Mouse (Mus musculus): ENCODE data around the gene Scfd2.

Scfd2 gene

DNA sequence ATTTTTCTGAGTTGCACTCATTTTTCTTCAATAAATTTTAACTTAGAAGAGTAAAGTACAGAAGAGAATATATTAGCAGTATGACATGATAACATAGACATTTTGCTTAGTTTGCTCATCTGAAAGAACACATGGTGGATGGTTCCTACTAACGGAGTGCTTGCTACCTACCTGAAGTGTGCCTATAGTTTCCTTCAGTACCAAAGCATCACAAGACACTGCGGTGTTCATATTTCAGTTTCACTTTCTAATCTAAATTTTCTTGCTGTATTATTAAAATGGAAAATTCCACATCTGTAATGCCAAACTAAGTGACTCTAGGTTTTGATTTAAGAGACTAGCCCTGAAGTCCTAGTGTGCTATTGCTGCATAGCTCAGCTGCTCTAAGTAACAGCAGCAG lies 74.8 kb downstream of the Scfd2 start:
- no peak for DNase-seq (ENCODE audit: low spot score in 2 of 2)

DNA sequence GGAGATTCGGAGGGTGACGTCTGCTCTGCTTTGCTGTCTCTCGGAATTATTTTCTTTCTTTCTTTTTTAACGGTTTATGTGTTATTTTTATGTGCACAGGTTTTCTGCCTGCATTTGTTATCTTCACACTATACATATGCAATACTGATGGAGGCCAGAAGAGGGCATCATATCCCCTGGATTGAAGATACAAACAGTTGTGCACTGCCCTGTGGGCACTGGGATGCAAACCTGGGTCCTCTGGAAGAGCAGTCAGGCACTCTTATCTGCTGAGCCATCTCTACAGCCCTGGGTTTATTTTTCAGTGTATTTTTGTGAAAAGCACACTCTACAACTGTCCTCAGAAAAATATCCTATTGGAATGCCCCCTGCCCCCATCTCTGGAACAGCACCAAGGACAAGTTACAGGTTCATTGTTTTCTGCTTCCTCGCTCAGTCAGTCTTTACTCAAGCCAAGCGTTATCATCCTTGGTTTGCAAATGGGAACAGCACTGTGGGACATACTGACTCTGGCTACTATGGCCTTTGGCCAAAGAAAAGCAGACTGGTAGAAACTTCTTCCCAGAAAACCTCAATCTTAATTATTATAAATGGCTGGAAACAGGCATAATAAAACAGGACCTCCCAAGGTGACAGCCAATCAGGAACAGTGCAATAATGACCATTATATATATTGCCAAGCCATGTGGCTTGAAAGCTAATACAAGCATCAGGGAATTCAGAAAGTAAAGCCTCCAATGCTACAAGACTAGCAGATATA lies 75.9 kb downstream of the Scfd2 start:
- DNase-seq (ENCODE audit: low spot score in 2 of 2), result no peak

DNA sequence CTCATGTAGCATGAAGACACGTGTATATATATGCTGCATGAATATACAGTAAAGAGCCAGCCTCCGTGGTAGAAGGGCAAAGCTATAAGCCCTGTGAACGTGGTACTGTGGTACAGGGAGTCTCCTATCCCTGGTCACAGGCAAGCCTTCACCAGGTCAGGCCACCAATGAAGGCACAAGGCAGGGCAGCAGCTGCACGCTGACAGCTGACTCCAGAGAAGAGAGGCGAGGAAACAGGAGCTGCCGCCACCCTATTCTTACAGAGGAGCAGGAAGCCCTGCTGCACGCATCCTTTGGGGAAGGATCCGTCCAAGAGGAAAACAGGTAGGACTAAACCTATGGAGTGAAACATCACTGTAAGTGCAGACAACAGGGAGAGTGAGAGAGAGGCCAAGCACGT lies 76.5 kb downstream of the Scfd2 start:
- no peak for DNase-seq (ENCODE audit: low spot score in 2 of 2)

DNA sequence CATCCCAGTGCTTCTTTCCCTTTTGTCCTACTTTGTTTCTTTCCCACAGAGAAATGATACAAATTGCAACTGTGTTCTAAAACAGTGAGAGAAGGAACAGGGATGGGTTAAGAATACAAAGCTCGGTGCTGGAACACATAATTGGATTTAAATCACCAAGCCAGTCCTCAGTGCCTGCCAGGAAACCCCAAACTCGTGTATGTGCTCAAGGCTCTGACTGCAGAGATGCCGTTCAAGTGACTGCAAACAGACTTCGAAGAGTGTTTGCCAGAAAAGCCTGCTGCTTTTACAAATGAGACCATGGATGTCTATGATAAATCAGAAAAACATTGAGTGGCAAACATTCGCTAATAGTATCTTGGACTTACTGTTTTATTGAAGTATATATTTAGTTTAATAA lies 80.6 kb downstream of the Scfd2 start:
- DNase-seq (ENCODE audit: low spot score in 2 of 2), result no peak

DNA sequence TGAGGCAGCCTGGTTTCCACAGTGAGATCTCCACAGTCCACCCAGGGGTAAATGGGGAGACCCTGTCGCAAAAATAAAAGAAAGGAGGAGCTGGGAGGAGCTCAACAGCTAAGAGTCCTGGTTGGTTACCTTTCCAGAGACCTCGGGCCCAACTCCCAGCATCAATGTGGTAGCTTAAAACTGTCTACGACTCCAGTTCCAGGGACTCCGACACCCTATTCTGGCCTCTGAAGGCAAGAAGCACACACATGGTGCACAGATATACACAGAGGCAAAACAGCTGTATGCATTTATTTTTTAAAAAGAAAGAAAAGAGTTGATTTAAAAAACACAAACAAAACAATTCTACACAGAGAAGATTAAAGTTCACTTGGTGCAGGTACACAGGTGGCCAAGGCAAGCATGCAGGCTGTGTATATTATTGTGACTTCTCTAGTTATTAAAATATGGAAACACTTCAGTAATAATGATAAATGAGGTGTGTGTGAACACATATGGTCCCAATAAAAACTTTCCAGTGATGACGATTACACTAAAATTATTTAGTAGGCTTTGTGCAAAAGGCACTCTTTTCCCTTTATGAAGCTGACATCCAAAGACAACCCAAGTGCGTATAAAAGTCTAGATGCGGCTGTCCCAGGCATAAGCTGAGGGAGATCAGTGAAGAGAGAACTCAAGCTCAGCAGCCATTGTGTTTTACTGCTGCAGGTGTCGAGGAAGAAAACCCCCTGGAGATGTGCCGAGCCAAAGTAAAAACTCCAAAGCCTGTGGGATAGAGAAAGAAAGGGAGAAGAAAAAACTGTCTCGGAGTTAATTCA lies 83.8 kb downstream of the Scfd2 start:
- no peak for DNase-seq (ENCODE audit: low spot score in 2 of 2)

DNA sequence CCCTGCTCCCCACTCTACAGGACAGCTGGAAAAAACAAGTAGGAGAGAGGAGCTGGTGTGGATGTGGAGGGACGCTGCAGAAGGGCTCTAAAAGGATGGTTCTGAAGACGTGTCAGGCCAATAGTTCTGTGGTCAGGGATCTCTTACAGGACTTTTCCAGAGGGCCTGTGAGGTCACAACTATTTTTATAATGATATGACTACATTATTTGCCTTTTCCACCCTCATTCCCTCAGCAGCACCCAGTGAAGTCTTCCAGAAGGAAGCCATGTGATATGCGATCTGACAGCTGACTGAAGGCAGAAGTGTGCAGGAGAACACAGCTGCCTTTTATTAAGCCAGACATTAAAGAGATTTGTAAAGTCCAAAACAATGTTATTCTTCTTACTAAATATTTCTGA lies 85.7 kb downstream of the Scfd2 start:
- DNase-seq (ENCODE audit: low spot score in 2 of 2), result no peak

DNA sequence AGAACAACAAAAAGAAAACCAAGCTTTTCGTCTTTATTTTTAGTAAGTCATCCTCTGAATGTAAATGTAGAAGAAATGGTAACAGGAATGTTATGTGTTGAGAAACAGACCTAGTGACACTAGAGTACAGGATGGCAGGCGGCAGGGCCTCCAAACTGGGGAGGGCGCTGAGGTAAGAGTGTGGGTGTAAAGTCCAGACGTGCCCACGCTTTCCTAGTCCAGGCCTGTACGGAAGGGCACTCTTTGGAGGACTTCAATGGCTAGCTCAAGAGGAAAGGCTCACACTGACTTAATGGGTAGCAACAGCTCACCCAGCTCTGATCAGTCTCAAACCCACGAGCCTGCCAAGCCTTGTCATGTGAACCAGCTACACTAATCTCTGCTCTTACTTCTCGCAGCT lies 93.2 kb downstream of the Scfd2 start:
- no peak for DNase-seq (ENCODE audit: low spot score in 2 of 2)

DNA sequence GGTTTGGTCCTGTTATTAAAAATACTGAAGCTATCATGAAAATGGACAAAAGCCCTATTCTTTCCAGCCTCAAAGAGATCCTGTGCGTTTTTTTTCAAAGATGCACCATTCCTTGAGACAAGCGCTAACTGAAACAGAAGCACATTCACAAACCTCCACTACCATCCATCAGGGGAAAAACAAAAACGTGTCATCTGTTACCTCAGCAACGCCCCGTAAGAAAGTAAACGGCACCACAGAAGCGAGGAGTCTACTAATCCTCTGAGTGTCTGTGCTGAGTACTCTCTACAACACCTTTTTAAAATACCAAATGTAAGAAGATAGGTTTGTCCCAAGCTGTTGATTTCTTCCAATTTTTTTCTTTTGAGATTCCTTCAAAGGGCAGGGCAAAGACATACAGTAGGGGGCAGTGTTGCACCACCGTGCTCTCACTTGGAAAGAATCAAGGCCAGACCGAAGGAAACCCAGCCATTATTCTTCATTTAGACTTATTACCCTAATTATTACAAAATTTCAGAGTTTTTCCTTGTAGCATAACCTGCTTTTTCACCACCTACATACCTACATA lies 97.9 kb downstream of the Scfd2 start:
- DNase-seq (ENCODE audit: low spot score in 2 of 2), result peak; percentile 20 to 67

DNA sequence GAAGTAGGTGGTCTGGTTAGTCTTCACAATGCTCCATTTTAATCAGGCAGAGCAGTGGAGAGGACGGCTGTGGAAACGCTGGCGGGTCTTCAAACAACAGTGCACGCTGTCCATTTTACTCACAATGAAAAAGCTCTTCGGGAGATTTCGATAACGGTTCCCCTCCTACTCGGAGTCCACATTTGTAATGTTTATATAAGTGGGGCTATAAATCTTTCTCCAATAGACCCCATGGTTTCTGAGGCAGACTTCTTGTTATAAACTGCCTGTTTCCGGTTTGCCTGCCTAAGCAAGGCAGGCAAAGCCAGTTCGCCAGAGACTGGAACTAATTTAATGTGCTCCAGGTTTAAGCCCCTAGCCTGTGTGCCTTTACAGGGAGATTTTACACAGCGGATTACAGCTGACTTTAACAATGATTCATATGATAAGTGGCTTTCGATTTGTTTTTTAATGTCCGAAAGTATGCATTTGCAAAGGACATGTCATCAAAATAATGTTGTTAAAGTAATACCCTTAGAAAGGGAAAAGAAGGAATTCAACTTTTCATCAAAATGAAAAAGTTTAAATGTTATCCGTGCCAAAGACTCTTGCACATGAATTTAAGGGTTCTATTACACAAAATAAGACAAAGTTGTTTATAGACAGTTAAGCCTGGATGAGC lies 98.5 kb downstream of the Scfd2 start:
- no peak for DNase-seq (ENCODE audit: low spot score in 2 of 2)

DNA sequence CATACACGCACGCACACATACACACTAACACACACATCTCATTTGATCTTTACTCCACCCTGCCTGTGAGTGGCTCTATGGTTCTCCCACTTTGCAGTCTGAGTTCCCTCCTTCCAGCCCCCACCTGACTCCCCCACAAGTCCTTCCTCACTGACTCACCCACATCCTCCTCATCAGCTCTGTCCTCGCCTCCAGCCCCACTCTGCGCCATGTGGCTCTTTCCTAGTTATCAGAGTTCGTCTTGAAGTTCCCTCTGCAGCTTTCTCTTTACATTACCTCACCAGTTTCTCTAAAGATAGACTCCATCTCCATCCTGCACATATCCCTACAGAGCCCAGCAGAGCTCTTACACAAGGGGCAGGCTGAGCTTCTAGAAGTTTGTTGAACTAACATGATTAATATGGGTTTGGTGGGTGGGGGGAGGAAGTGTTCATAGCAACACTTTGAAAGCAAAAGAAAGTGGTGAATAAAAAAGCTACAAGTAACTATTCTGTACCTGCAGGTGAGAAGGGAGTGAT lies 110.9 kb downstream of the Scfd2 start:
- no peak for DNase-seq (ENCODE audit: low spot score in 2 of 2)

DNA sequence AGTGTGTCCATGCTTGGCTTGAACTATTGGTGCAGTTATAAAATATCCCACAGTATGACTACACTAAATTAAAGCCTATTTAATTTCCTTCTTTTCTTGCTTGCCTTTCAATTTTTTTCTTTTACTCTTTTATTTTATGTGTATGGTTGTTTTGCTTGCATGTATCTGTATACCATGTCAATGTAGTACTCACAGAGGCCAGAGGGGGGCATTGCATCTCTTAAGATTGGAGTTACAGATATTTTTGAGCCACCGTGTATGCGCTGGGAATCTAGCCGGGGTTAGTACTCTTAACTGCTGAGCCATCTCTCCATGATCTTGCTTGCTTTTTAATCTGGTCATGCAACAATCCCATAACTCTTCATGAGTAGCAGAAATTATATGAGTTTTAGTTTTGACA lies 119.0 kb downstream of the Scfd2 start:
- DNase-seq (ENCODE audit: low spot score in 2 of 2), result no peak

DNA sequence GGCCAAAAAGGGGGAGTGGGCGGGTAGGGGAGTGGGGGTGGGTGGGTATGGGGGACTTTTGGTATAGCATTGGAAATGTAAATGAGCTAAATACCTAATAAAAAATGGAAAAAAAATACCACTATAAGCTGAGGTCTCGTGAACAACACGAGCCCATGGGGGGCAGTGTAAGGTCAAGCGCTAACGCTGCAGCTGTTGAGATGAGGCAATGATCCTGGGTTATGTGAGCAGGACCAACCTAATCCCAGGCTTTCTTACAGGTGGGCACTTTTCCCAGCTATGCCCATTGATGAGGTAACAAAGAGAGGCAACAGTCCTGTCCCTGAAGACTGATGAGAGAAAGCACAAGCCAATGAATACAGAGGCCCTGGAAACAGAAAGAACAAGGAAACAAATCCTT lies 126.7 kb downstream of the Scfd2 start:
- no peak for DNase-seq (ENCODE audit: low spot score in 2 of 2)

DNA sequence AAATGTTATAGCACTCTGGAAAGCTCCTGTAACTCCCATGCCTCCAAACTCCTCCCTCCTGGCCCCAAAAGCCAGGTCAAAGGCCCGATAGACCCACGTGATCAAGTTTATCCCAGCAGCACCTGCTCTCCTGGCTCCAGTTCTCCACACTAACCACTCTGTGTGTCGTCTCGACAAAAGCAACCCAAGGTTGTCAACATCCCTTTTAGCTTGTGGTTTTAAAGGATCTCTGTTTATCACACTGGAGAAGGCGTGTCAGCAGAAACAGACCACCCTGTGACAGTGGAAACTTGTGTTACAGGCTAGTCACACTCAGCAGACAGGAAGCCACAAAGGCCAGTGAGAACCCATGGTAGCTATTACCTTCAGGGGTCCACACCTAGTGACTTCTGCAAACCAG lies 127.5 kb downstream of the Scfd2 start:
- no peak for DNase-seq (ENCODE audit: low spot score in 2 of 2)

DNA sequence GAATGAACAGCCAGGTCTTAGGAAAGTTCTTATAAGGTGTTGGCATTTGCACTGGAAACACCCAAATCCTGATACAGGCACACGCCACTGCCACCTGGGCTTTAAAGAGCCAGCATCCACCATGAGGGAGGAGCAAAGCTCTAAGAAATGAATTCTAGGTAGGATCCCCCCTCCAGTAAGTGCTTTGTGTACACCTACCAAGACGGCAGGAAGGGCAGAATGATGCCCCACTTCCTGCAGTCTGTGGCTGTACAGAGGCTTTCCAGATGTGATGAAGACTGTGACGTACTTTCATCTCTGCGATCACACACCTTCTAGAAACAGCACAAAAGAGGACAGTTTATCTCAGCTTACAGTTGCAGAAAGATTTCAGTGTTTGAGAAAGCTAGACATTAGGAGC lies 128.9 kb downstream of the Scfd2 start:
- no peak for DNase-seq (ENCODE audit: low spot score in 2 of 2)

DNA sequence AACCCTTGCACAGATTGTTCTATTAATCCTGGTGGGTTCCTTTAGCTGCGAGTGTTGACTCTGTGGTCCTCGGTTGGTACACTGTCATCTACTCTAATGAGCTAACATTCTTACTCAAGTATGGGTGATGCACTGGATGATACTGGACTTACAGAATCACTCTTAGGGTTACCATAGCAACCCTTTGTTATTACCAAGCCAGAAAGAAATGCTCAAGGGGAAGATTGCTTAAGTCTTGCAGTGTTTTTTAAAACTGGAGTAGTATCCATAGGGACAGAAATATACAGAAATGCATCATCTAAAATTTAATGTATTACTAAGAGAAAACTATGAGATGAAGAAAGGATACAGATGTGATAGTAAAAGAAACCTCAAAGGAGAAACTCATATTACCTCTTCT lies 139.8 kb downstream of the Scfd2 start:
- DNase-seq (ENCODE audit: low spot score in 2 of 2), result no peak

DNA sequence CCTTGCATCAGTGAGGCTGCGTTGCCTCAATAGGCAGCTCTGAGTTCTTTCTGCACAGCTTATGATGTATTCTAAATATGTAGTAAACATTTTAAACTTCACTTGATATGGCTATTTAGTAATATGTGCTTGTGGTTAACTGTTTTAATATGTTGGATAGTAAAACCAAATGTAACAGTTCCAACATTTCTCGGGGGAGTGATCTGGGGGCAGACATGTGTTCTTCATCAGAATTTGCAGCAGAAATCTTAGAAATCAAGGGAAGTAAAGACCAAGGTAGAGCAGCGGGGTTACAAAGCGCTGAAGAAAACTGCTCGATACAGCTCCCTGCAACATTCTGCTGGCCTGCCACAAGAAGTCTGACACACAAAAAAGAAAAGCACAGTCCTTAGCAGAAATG lies 140.2 kb downstream of the Scfd2 start:
- DNase-seq (ENCODE audit: low spot score in 2 of 2), result no peak

DNA sequence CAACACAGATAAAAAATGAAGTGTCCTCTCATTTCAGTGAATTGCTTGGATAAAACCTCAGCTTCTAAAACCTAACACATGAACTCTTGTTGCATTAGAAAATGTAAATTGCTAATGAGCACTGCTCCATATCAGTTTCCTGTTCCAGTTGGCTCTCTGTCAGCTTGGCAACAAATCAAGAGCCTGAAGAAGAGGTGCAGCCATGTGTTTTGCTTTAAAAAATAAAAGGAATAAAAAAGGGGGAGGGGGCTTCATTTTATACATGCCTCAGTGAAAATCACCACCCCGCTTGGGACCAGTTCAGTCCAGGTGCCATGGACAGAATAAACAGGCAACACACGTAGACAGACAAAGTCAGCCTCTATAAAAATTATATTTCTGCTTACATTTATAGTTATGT lies 142.7 kb downstream of the Scfd2 start:
- DNase-seq (ENCODE audit: low spot score in 2 of 2), result no peak

DNA sequence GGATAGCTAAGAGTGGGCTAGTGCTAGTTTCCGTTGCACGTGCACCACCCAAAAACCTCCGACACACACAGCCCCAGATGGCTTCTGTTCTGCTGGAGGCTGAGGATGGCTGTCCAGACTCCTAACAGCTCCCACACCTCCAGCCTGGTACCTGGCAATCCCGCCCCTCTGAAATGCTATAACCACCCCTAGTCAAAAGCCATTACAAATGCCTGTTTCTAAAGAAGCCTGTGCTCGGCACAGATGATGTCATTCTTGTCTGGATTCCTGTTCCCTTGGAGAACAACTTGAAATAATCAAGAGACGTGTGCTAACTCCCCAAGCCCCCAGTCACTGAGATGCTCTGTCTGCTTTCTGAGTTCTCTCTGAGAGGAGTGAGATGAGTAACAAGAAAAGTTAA lies 143.5 kb downstream of the Scfd2 start:
- DNase-seq (ENCODE audit: low spot score in 2 of 2), result no peak

DNA sequence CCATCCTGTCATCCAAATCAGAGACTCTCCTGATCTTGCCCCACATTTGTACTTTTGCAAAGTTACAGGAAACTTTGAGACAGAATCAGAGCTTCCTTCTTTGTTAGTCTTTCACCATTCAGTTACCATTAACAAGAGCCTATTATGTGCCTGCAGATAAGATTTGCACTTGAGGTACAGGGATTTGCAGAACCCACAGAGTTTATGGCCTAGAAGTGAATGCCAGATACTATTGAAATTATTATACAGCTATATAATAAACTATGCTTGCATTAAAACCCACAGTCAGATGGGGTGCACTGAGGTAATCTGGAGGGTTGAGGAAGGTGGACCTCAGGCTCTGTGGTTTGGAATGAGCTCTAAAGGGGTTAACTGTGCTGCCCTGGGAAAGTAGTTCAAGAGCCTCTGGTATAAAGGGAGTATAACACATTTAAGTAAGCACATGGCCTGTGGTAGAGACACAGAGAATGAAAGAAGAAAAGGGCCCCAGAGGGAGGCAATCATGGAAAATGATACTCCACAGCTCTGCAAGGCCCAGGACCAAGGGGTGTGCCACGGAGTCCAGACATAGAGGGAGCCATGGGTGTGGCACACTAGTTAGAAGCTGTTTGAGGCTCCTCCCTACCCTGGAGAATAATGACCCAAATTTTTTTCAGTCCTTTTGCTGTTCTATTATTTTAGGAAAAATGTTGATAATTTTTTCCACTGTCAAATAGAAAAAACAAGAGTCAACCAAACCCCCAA lies 144.2 kb downstream of the Scfd2 start:
- no peak for DNase-seq (ENCODE audit: low spot score in 2 of 2)

DNA sequence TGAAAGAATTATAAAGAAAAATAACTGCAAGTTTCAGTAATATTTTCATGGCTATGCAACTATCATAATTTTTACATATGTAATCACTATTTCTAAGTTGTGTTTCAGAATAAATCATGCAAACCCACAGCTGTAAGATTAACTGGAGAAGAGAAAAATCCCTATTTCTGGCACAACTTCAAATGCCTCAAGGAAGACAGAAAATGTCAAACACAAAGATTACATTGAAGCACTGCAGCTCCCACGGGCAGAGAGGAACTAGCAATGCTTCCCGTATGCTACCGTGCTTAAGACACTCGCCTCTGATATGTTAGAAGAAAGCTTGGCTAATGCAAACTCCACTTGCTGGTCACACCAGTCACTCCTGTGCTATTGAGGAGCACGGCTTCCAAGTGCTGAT lies 151.5 kb downstream of the Scfd2 start:
- no peak for DNase-seq (ENCODE audit: low spot score in 2 of 2)

DNA sequence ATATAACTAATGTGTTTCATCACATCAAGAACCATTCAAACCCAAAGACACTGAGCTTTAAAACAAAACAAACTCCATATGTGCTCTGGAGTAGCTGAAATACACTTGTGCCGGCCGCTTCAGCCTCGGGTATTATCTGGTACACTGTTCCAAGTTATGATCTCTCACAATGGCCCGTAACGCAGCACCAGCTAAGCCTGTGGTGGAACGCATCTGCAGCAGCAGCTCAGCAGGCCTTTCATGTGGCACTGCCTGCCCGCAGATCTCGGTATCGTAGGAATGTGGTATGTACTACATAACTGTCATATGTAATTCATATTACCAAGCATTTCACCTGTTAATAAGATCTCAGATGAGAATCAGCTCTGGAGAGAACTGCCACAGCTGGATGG lies 164.9 kb downstream of the Scfd2 start:
- no peak for DNase-seq (ENCODE audit: low spot score in 2 of 2)

All from spleen, postnatal 10 days (tissue).